Mouse (Mus musculus) adrenal gland, adult 18-20 months (tissue): Measurements from ENCODE around the gene Atf6. TPM values are rescaled to one million over a fixed set of nuclear protein-coding genes. Genes with fewer than 3 reads are reported as not detected.

Experiments used
- DNase-seq, 2 experiments: peaks; one replicate each; pipeline ENCODE4 v3.0.0; 2021 to 2022; ENCODE audit warnings: low spot score in 2 of 2
- long read RNA-seq, 2 experiments: library from polyadenylated mRNA; stranded (forward); transcript quantifications; one replicate each; pipeline ENCODE4 v2.0.0; 2021
- total RNA-seq, 2 experiments: library from RNA; stranded (reverse); gene quantifications; 1 replicate in 1 of 2; 2 replicates in 1 of 2; pipeline ENCODE4 v1.2.3; 2021

The Atf6 gene
- 10 to 100 TPM; 34.8 to 36.9 TPM for total RNA-seq
- long read RNA-seq, experiment 1, full-length matches to known transcripts, result 6 of 13 reads
- long read RNA-seq, experiment 1, partial matches to known transcripts, result 0 of 13 reads
- long read RNA-seq, experiment 1, other reads (novel, unspliced or antisense), result 7 of 13 reads
- long read RNA-seq, experiment 2, full-length matches to known transcripts, result 6 of 21 reads
- long read RNA-seq, experiment 2, partial matches to known transcripts, result 5 of 21 reads
- long read RNA-seq, experiment 2, other reads (novel, unspliced or antisense), result 10 of 21 reads

DNA sequence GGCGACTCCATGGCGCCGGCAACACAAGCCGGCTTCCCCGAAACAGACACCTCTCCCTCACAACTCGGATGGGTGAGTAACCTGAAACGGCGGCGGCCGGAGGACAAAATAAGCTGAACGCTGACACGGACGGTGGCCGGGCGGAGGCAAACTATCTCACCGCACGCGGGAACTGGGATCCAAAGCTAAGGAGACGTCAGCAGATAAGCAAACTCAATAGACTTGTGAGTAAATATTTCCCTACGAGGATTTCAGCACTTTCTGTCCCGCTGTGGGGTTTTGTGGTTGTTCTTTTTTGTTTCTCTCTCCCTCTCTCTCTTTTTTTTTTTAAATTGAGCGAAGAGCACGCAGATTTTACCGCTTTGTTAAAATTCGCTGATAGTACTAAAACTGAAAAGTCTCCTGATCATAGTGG lies at the start of gene Atf6:
Gene Atf6, minus strand, starts transcription at position 81 of the 415 bp plus-strand sequence.
- peak; percentile 95 to 98 for DNase-seq

DNA sequence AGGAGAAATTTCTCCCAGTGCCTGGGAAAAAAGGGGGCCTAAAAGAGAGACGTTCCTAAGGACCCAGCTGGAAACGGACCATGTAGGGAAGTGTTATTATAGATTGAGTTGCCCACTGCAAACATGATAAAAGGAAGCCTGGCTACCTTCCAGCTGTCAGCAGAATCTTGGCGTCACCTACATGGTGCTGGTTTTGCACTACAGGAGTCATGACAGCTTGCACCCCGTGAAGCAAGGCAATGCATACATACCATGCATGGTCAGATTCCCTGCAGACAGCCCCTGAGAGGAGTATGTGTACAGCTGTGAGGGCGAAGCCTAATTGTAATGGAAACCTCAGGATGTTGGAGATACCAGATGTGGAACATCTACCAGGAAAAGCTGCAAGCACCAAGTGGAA lies 48.1 kb upstream of the Atf6 start:
- DNase-seq, result no peak

DNA sequence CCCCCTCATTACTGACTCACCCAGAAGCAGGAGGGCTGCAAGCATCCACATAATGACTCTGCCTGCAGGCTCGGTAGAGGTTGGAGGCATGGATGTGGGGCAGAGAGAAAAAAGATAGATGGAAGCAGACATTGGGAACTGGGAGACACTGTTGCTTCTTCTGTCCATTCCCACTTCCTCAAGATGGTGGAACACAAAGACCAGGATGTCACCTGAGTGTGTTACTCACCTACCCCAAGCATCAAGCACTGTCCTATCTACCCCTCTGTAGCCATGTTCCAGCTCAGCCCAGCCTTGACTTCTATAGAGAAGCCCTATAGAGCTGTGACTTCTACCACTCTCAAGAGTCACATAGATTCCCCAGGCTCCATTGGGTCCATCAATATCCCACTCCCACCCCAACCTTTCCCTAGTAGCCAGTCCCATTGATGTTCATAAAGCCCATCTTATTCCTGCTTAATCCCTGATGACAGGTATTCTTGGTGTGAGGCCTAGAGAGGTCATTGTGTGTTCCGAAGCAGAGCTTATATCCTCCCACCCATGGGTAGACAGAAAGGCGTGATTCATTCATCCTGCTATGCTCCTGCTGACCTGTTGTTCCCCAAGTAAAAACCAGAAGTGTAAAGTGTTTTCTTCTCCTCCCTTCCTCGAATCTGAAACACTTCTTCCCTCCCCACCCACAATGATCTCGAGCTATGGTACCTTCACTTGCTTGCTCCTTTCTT lies 45.5 kb upstream of the Atf6 start, which contains the start of gene Fcrlb:
Gene Fcrlb, minus strand, starts transcription at position 51 of the 725 bp plus-strand sequence.
- no peak for DNase-seq

DNA sequence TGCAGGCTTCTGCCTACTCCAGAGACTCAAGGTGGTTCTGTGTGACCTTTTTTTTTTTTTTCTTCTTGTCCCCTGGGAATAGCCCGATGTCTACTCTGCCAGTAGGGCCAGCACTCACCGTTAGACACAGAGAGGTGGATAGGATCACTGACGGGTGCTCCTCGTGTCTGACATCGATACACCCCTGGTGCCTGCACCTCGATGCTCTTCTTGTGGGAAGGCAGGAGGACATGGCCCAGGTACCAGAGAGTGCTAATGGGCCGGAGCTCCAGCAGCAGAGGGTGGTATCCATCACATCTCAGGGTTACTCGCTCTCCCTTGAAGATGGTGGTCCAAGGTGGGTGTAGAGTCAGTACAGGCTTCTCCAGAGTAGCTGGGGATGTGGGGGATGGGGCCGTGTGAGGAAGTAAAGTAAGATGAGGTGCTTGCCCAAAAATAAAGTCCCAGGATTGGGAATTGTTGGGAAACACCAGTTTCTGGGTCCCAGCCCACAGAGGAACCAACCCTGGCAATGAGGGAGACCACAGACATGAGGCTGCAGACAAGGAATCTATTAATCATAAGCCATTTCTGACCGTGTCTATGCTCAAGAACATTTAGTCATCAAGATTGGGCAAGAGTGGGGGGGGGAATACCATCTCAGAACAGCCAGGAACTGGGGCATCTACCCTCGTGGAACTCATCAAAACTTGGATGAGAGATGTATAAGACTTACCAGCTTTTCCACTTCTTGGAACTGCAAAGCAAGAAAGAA lies 44.5 kb upstream of the Atf6 start:
- DNase-seq, result no peak

DNA sequence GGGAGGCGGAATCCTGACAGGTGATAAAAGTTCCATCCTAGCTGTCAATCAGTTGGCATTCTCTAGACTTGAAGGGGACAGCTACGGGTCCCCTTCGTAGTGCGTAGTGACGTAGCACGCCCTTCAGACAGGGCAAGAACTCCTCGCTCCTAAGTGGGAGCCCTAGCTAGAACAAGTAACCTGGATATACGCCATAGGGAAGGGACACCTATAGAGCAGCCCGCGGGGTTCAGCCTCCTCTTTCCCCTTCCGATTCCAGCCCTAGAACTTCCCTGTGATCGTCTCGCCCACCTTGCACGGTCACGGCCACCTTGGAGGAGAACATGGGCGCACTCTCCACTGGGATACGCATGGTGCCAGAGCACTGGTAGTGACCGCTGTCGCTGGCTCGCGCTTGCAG lies 40.8 kb upstream of the Atf6 start:
- no peak for DNase-seq

DNA sequence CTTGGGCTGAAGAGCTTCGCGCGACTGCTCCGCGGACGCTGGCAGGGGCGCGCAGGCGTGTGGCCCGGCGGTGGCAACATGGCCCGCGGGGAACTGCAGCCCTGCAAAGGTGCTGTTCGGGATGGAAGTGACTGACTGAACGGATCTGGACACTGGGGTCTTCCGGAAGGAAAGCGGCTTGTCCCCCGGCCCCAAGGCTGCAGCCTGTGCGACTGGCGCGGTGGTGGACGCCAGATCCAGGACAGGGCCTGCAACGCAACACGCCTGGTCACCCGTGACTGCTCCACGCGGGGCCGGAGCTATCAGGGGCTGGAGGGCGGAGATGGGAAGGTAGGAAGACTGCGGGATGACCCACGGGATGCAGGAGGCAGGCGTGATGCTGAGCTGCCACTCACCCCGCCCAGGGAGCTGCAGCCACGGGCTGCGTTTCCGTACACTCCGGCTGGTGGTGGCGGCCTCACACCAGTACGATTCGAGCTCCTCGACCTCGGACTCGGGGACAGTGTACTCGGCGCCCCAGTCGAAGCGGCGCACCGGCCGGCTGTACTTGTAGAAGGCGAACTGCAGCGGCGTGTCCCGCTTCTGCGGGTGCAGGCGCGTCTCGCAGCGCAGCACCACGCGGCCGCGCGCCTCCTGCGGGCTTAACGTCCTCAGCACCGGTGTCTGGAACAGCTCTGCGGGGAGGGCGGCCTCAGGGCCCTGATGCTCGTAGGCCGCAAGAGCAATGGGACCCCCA lies 40.1 kb upstream of the Atf6 start:
- peak; percentile 35 to 38 for DNase-seq

DNA sequence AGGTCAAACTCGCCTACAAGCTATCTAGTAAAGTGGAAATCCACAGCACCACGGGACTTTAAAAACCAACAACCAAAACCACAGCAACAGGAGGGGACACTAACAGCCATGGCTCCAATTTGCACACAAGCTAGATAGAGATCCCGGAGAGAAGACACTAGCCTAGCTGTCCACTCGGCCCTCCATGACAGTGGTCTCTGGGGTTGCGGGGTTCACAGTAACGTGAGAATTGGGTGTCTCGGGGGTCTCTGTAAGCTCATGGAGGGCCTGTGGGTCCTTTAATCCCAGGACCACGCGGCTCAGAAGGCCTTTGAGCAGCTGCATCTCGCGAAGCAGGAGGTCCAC lies 39.5 kb upstream of the Atf6 start:
- DNase-seq, result no peak

DNA sequence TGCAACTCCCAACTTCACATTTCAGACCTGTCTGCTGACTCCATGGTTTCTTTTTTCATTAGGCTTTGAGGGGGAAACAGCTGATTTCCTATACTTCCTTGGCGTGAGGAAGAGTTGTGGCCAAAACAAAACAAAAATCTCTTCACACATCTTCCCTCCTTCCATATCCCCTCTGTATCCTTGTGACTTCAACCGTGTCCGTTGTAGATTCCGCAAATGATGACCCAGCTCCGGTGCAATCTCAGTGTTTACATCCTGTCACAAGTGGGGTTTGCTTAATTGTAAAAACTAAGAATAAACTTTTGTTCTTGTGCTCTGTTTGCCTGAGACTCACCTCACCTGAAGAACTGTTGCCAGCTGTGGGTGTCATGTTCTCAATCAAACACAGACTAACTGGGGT lies 35.9 kb upstream of the Atf6 start:
- no peak for DNase-seq

DNA sequence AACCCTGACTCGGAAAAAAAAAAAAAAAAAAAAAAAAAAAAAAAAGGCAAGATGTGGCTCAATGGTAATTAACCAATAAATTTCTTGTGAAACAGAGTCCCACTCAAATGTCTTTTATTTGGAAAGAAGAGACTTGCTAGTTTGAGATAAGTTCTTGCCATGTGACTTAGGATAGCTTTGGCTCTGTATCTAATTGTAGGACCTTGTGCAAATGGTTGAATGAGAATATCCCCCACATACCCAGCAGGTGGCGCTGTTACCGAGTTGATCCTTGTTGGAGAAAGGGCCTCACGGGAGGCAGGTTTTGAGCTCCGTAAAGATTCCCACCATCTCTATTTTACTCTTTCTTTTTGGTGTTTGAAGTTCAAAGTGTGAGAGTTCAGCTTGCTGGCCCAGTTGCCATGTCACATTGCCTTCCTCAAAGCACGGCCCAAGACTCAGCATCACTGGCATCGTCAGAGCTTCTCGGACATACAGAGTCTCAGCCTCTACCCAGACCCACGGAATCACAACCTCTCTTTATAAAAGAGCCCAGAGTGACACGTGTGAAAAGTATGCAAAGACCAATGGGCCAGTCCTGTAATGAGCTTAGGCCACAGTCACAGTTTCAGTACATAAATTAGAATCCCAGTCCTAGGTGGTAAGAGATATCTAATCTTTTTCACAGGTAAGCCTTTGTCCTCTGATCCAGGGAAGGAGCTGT lies 34.1 kb upstream of the Atf6 start:
- DNase-seq, result peak; percentile 89 to 91

DNA sequence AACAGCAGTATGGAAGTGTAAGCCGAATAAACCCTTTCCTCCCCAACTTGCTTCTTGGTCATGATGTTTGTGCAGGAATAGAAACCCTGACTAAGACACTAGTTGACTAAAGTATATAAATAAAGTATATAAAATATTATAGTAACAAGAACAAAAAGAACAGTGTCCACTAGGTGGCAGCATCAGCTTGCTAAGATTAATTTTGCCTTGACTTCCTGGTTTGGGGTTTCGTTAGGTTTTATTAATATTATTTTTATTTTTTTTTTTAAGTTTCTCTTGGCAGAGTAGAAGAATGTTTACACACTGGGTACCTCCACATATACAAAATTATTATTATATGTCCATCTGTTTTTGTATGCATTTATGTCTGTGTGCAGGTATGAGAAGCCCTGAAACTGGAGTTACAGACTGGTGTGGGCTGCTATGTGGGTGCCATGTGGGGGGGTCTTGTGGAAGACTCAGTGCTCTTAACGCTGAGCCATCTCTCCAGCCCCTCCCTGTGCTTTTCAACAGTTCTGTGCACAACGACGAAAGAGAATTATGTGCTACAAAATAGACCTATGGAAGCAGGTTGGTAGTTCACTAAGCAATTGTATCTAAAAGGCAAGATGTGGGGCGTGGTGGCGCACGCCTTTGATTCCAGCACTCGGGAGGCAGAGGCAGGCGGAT lies 33.4 kb upstream of the Atf6 start:
- peak; percentile 46 to 48 for DNase-seq

DNA sequence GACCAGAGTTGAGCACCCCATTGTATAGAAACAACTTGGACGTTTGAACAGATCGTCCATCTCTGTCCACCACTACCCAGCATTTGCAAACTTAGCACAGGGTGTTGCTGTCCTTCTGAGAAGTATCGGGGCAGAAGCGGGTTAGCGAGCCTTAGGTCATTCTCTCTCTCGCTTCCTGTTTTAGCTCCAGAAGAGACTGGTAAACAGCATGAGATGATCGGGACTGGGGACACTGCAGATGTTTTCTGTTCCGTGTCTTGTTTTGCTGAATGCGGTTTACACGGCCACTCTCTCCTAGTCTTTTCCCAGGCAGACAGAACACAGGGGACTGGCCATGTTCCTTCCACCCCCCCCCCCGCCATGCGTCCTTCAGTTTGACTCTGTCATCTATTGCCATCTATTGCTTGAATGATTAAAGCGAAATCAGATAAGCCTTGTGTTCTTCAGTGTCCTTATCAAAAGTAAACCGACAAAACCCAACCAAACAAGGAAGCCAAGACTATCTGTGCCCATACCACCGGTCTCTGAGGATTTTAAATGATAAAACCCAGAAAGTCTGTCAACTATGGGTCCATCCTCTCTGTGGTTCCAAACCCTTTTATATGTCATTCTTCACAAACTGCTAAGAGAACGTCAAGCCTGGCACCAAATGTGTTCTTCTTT lies 31.0 kb upstream of the Atf6 start:
- DNase-seq, result no peak

DNA sequence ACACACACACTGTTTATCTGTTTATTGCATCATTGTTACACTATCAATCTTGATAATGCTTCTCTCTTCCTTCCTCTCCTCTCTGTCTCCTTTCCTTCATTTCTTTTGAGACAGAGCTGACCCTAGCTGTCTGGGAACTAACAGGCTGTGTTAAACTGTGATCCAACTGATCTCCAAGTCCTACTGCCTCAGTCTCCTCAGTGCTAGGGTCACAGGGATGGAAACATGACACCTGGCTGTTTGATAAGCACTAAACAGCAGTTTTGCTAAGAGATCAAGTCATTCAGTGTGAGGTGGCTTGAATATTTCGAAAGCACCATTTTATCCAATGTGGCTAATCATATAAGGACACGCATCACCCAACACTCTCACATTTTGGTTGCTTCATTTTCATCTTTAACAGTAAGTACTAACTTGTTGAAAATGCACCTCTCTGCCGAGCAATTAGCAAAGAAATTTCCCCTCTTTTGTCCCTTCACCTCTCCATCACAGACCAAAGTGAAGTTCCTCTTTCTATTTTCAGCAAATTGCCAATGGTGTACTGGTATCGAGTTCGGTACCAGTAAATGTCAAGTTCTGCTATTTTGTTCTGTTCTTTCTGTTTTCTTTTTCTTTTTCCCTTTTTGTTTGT lies 29.2 kb upstream of the Atf6 start:
- no peak for DNase-seq

DNA sequence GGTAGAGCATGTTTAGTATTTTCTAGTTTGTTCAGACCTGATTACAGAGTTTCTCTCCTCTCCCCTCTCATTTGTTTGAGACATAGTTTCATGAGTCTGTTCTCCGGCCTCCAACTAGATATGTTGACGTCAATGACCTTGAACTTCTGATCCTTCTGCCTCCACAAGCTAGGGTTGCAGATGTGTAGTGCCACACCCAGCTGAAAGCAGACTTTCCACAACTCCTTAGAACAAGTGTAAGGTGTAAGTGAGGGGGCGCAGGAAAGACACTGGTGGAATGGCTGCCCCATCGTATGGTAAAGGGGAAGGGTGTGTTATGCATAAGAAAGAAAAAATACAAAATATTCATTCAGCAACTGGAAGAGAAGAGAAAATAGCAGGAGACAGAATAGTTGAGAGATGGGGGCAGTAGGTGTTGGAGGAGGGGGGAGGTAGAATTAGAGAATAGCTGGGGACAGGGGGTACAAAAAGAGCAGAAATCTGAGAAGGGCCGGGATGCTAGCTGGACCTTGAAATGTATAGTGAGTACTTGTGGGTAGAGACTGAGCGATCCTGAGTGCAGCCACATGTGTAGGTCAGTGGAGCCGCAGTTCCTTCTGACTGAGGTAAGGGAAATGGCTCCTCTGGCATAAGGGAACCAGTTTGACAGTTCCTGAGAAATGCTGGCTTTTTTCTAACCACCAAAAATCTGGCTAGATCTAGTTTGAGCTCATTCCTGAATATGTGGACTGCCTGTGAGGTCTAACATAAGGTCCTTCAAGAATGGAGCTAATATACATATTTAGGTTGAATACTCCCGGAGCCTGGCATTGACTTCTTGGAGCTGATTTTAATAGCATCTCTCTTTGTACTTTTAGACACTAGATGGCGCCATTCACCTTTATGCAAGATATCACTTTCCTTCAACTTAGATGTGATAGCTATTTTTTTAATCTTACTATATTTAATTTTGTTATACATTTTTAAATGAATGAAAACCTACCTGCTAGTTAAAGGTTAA lies 27.3 kb upstream of the Atf6 start:
- no peak for DNase-seq

DNA sequence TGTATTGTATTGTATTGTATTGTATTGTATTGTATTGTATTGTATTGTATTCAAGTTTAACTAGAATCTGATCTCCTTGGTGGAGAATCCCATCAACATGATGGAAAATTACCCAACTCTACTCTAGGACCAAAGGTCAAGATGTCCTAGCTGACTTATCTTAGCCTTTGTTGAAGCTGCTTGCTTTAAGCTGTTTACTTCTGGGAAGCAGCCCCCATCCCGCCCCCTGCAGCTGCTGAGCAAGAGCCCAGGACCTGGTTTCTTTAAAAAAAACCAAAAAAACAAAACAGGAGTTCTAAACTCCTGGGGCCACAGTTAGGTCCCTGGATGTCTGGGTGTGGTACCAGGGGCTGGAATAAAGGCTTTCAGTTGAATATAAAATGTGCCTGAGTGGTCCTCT lies 24.7 kb upstream of the Atf6 start:
- DNase-seq, result no peak

DNA sequence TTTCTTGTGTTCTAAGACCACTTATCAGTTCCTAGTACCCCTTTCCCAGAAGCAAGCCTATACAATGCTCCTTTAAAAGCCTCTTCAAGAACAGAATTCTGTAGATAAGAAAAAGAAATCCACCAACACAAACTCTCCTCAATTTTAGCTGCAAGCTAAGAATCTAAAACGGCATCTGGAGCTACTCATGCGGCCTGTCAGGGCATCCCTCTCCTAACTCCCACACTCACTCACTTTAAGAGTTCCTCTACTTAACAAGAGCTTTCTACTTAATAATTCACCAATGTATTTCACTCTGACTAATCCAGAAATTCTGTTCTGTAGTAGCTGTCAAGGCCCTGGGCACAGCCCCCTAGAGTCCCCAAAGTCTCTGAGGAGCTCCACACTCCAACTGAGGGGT lies 24.1 kb upstream of the Atf6 start:
- DNase-seq, result no peak

DNA sequence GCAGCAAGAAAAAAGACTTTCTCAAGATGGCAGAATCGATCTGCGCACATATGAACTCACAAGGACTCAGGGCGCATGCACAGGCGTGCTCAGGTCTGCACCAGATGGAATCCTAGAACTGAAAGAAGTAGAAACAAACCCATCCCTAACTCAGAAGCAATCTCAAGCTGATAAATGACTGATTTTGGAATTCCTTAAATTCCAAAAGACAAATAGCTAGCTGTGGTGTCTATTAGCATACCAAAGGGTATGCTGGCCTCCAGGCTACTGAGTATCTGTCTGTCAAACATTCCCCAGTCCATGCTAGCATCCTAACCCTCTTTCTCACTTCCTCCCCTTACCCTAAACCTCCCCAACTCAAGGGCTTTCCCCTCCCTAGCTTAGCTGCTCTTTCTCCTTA lies 21.7 kb upstream of the Atf6 start:
- no peak for DNase-seq

DNA sequence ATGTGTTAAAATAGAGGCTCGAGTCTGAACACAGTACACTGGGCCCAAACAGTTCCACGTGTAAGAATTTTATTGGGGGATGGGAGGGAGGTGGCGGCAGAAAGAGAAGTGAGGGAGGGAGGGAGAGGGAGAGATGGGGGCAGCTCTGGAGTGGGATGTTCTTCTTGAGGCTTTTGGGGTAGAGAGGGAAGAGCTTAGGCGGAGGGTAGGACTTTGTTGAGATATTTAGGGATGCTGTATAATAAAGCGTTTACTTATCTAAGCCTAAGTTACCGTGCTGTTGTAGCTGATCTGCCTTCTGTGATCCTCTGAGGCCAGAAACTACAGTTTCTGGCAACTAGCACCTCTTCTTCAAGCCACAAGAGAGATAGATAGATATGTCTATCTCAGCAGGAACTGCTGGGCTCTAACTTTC lies 18.5 kb upstream of the Atf6 start:
- no peak for DNase-seq

DNA sequence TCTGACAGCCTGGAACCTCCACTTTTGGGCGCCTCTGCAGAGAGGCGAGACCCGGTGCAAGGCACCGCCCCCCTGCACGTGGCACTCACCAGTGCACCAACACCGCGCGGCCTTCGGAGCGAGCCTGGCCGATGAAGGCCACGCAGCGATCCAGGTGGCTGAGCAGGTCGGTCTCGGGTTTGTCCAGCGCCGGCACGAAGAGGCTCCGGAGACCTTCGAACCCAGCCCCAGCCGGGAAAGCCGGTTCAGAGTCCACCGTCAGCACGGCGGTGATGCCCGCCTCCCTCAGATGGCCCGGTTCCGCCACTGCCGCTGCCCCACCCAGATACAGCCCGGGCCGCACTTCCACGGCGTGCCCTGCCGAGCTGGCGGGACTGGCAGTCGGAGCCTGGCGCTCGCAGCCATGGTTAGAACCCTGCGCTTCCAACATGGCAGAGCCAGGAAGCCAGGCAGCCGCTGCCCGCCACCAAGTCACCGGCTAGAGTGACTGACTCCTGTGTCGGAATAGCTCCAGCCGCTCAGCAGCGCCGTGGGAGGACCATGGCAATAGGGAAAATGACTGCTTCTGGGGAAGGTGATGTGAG lies 17.5 kb upstream of the Atf6 start, which contains the start of the genes Gm26620 and Dusp12:
Gene Gm26620, plus strand, starts transcription at position 88 of the 584 bp plus-strand sequence.
Gene Dusp12, minus strand, starts transcription at position 563 of the 584 bp plus-strand sequence.
- peak; percentile 77 to 78 for DNase-seq
